Mouse (Mus musculus) kidney, adult 2 months (tissue): Measurements from ENCODE around the gene Yaf2. TPM values are rescaled to one million over a fixed set of nuclear protein-coding genes. Genes with fewer than 3 reads are reported as not detected.

Experiments used
- DNase-seq: peaks from one replicate; pipeline ENCODE4 v3.0.0; 2021
- H3K27ac ChIP-seq: fragments of 200-500 bp; 2 replicates; pipeline ENCODE4 v1.5.1; 2012; ENCODE audit warnings: low read depth, low read length, control low read depth, inconsistent platforms; ENCODE audit not compliant: insufficient read depth
- H3K27me3 ChIP-seq: fragments of 200-500 bp; replicated peaks from 2 replicates; pipeline ENCODE4 v1.6.1; 2012; ENCODE audit warnings: mild to moderate bottlenecking, moderate library complexity, low read length, inconsistent platforms; ENCODE audit not compliant: control insufficient read depth, insufficient read depth
- H3K36me3 ChIP-seq: fragments of 200-500 bp; 2 replicates; pipeline ENCODE4 v1.6.1; 2012; ENCODE audit warnings: mild to moderate bottlenecking, moderate library complexity, low read length, inconsistent platforms; ENCODE audit not compliant: control insufficient read depth, insufficient read depth
- H3K4me1 ChIP-seq: fragments of 200-500 bp; 2 replicates; pipeline ENCODE4 v1.6.1; 2011; ENCODE audit warnings: low read length; ENCODE audit not compliant: control insufficient read depth, insufficient read depth
- H3K4me3 ChIP-seq: fragments of 200-500 bp; 2 replicates; pipeline ENCODE4 v1.5.1; 2011; ENCODE audit warnings: mild to moderate bottlenecking, low read depth, low read length, control low read depth; ENCODE audit not compliant: insufficient read depth
- CTCF ChIP-seq: fragments of 200-500 bp; conservative IDR thresholded peaks from 2 replicates; pipeline ENCODE4 v1.5.1; 2011; ENCODE audit warnings: low read depth, mild to moderate bottlenecking, control low read depth, low read length, moderate library complexity, mixed read lengths; ENCODE audit not compliant: insufficient read depth, insufficient read length
- POLR2A ChIP-seq: fragments of 200-500 bp; IDR thresholded peaks from one replicate; pipeline ENCODE4 v1.6.1; 2011; ENCODE audit warnings: low read depth, low read length, control low read depth
- WGBS: fragments of 180-500 bp; shearing (Covaris S2); methylation state at CpG from one replicate; pipeline ENCODE4 v1.1.7; 2018; 5-methylcytosine and 5-hydroxymethylcytosine counted together
- polyA plus RNA-seq: library from polyadenylated mRNA; depleted of rRNA; stranded (reverse); fragments of >200 nt; gene quantifications from 2 replicates; pipeline ENCODE4 v1.2.3, GENCODE M21; 2012

Yaf2 gene
- polyA plus RNA-seq, 1 experiment = 23.8 TPM

GRCm38 (mm10) chr15:93273788-93274678 is 62.7 kb downstream of the Yaf2 start:
- WGBS = 39% methylated on average over 19 of the region's 19 CpGs
- Histone ChIP-seq H3K4me1 (peaks cover 8% of the 10 kb centered on the region; the same call in 1 of the 2 replicates), H3K4me3 (peak overlapping the region; percentile 89), H3K27me3 (no peaks in the 10 kb centered on the region), H3K27ac (no peak overlapping the region), H3K36me3 (no peaks in the 10 kb centered on the region)
- DNase-seq = no peak
- TF ChIP-seq POLR2A = no peak
- no peak for TF ChIP-seq CTCF

- no peak overlapping the region for H3K4me3 ChIP-seq
- no peak overlapping the region for H3K27ac ChIP-seq
- H3K4me1 ChIP-seq = peaks cover 8% of the 10 kb centered on the region; the same call in 1 of the 2 replicates
- H3K27me3 ChIP-seq = no peaks in the 10 kb centered on the region
- WGBS = 81% methylated on average over 9 of the region's 9 CpGs
- no peak for TF ChIP-seq CTCF
- no peak for TF ChIP-seq POLR2A
- no peaks in the 10 kb centered on the region for H3K36me3 ChIP-seq
- DNase-seq = no peak
Measured at GRCm38 (mm10) chr15:93272948-93273347, 63.8 kb downstream of the Yaf2 start.

- TF ChIP-seq POLR2A = no peak
- TF ChIP-seq CTCF = no peak
- Histone ChIP-seq H3K27me3 (no peaks in the 10 kb centered on the region), H3K27ac (no peak overlapping the region), H3K36me3 (no peaks in the 10 kb centered on the region), H3K4me3 (no peak overlapping the region), H3K4me1 (peaks cover 5% of the 10 kb centered on the region; the same call in 1 of the 2 replicates)
- no peak for DNase-seq
- WGBS = 79% methylated on average over 9 of the region's 9 CpGs
Measured at GRCm38 (mm10) chr15:93270289-93270855, 66.4 kb downstream of the Yaf2 start.

- Histone ChIP-seq H3K27ac (no peak overlapping the region), H3K4me3 (no peak overlapping the region), H3K27me3 (no peaks in the 10 kb centered on the region), H3K36me3 (no peaks in the 10 kb centered on the region), H3K4me1 (peaks cover 5% of the 10 kb centered on the region; the same call in 1 of the 2 replicates)
- 96% methylated on average over 7 of the region's 7 CpGs for WGBS
- no peak for DNase-seq
- no peak for TF ChIP-seq CTCF
- TF ChIP-seq POLR2A = no peak
Measured at GRCm38 (mm10) chr15:93269572-93269971, 67.2 kb downstream of the Yaf2 start.

GRCm38 (mm10) chr15:93268001-93268400 is 68.7 kb downstream of the Yaf2 start:
- H3K27ac ChIP-seq = no peak overlapping the region
- H3K4me3 ChIP-seq = no peak overlapping the region
- DNase-seq = no peak
- TF ChIP-seq CTCF = no peak
- TF ChIP-seq POLR2A = no peak
- no peaks in the 10 kb centered on the region for H3K36me3 ChIP-seq
- H3K27me3 ChIP-seq = no peaks in the 10 kb centered on the region
- 90% methylated on average over 1 of the region's 1 CpGs for WGBS
- H3K4me1 ChIP-seq = no peaks in the 10 kb centered on the region

- TF ChIP-seq POLR2A (no peak), CTCF (no peak)
- WGBS = 68% methylated on average over 8 of the region's 8 CpGs
- no peak overlapping the region for H3K27ac ChIP-seq
- H3K4me3 ChIP-seq = no peak overlapping the region
- no peak for DNase-seq
- H3K4me1 ChIP-seq = no peaks in the 10 kb centered on the region
- no peaks in the 10 kb centered on the region for H3K27me3 ChIP-seq
- no peaks in the 10 kb centered on the region for H3K36me3 ChIP-seq
Measured at GRCm38 (mm10) chr15:93267479-93267878, 69.3 kb downstream of the Yaf2 start.

GRCm38 (mm10) chr15:93266361-93266760 is 70.4 kb downstream of the Yaf2 start:
- H3K27ac ChIP-seq = no peak overlapping the region
- no peaks in the 10 kb centered on the region for H3K27me3 ChIP-seq
- 73% methylated on average over 16 of the region's 16 CpGs for WGBS
- no peaks in the 10 kb centered on the region for H3K36me3 ChIP-seq
- H3K4me3 ChIP-seq = no peak overlapping the region
- H3K4me1 ChIP-seq = no peaks in the 10 kb centered on the region
- DNase-seq = no peak
- TF ChIP-seq CTCF (no peak), POLR2A (no peak)
